Mouse (Mus musculus): ENCODE measurements around the gene Pp2d1. TPM values are rescaled to one million over a fixed set of nuclear protein-coding genes. Genes with fewer than 3 reads are reported as not detected.

The Pp2d1 gene
- polyA plus RNA-seq, 1 experiment from 2014 or later: 0.48 TPM

DNA sequence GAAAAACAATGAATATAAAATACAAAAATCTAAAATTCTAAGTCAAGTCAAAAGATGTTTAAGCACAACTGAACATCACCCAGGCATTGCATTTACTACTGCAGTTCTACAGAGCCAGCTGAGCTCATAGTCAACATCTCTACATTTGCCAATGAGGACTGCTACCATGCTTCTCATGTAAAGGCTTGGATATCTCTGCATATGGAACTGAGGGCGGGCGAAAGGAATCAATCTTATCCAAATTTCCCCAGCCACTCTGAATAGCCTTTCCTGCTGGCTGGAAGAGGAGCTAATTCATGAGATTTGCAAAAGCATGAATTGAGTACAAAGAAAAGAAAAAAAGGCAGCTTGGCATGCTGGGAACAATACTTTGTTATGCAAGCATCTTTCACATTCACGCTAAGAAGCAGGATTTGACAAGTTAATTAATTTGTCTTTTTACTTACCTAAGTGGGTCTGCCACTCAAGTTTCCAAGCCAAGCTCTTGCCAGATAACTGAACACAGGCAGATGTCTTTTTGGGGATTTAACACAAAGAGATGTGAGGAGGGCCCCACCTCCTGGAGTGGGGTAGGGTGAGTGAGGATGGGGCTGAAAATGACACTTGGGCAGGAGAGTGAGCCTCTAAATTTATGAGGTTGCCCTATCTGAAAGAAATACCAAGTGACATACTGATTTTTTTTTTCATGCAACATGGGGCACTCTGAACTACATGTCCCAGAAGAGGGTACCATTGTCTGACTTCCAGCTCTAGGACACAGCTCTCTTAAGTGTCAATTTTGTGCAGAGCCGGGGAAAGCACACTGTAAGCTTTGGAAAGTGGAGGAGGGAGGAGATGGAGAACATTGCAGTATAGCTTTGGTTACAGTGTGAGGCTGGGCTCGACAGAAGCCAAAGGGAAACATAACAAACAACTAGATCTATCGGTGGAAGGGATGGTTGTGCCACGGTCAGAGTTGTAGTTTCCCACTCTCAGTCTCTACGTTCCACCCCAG lies 12.4 kb upstream of the Pp2d1 start:
- Histone ChIP-seq H3K4me2 (replicated peaks) (no peak overlapping the region), H3K9ac (no peak overlapping the region), H3K27me3 (ENCODE audit: control insufficient read depth, insufficient read depth, low read length) (no peaks in the 10 kb centered on the region), H3K9me3 (ENCODE audit: control insufficient read depth, low read length) (no peaks in the 10 kb centered on the region), H3K27ac (no peak overlapping the region), H3K36me3 (replicated peaks; ENCODE audit: control insufficient read depth, insufficient read depth) (no peaks in the 10 kb centered on the region), H3K4me1 (replicated peaks; ENCODE audit: control insufficient read depth, insufficient read depth, low read length) (no peaks in the 10 kb centered on the region), H3K4me3 (replicated peaks; ENCODE audit: low read length) (no peak overlapping the region)
- 0 out of 2 replicates have a peak, but pooled peaks have one; percentile 43 for ATAC-seq (ENCODE audit: low FRiP score)
- DNase-seq (ENCODE audit: low spot score): no peak
- 38% methylated on average over 8 of the region's 8 CpGs for WGBS

DNA sequence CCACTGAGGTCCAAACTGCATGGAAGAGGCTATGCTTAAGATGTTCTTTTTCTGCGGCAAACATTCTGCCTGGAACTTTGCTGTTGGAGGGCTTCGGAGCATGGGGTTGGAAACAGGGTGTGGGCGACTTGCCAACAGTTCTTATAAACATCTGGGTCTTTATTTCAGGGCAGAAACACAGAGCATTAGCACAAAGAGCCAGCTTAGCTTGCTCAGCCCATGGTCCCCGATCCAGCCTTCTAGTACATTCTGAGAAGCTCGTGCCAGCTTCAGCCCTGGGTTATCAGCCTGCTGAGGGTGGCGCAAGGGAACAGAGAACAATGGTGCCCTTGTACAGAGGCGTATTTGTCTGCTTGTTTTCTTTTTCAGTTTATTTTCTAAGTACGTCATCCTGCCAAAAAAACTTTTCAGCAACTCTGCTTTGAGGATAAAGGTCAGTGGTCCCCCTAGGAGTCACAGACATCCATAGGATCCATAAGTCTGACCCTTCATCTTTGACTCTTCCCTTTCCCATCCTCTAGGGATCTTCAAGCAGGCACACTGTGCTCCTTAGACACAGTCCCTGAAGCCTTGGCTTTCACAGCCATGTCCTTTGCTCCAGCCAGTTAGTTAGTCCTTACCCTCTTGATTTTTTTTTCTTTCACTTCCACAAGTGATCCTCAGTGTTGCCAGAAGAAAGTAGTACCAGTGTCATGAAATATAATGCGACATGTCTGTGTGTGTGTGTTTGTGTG lies 4.5 kb upstream of the Pp2d1 start:
- WGBS: 62% methylated on average over 9 of the region's 9 CpGs
- no peak overlapping the region for H3K27ac ChIP-seq
- no peak overlapping the region for H3K9ac ChIP-seq
- H3K27me3 ChIP-seq (ENCODE audit: control insufficient read depth, insufficient read depth, low read length): no peaks in the 10 kb centered on the region
- no peaks in the 10 kb centered on the region for H3K4me1 ChIP-seq (replicated peaks; ENCODE audit: control insufficient read depth, insufficient read depth, low read length)
- DNase-seq (ENCODE audit: low spot score) (no peak), ATAC-seq (ENCODE audit: low FRiP score) (0 out of 2 replicates have a peak, but pooled peaks have one; percentile 14)
- H3K36me3 ChIP-seq (replicated peaks; ENCODE audit: control insufficient read depth, insufficient read depth): no peaks in the 10 kb centered on the region
- H3K4me3 ChIP-seq (replicated peaks; ENCODE audit: low read length): no peak overlapping the region
- H3K4me2 ChIP-seq (replicated peaks): no peak overlapping the region
- no peaks in the 10 kb centered on the region for H3K9me3 ChIP-seq (ENCODE audit: control insufficient read depth, low read length)

DNA sequence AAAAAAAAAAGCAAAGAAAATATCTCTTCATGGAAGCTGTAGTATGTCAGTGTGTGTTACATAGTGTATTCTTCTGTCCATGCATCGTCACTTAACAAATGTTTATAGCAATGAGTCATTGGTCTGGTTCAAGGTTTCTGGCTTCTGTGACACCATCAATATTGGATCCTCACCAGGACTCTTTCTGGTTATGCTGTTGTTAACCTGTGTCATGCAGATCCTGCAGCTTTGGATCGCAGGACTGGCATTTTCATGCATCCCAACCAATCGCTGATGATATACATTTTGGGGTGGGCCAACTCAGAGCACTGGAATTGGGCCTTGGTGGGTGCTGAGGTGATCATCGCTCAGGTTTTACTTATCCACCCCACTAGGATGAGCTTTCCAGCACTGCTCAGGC lies 3.3 kb upstream of the Pp2d1 start:
- ATAC-seq (ENCODE audit: low FRiP score): no peak
- H3K36me3 ChIP-seq (replicated peaks; ENCODE audit: control insufficient read depth, insufficient read depth): no peaks in the 10 kb centered on the region
- no peaks in the 10 kb centered on the region for H3K27me3 ChIP-seq (ENCODE audit: control insufficient read depth, insufficient read depth, low read length)
- no peak for DNase-seq (ENCODE audit: low spot score)
- no peak overlapping the region for H3K4me2 ChIP-seq (replicated peaks)
- H3K9me3 ChIP-seq (ENCODE audit: control insufficient read depth, low read length): no peaks in the 10 kb centered on the region
- 93% methylated on average over 4 of the region's 4 CpGs for WGBS
- no peak overlapping the region for H3K4me3 ChIP-seq (replicated peaks; ENCODE audit: low read length)
- no peaks in the 10 kb centered on the region for H3K4me1 ChIP-seq (replicated peaks; ENCODE audit: control insufficient read depth, insufficient read depth, low read length)
- H3K9ac ChIP-seq: no peak overlapping the region
- no peak overlapping the region for H3K27ac ChIP-seq

DNA sequence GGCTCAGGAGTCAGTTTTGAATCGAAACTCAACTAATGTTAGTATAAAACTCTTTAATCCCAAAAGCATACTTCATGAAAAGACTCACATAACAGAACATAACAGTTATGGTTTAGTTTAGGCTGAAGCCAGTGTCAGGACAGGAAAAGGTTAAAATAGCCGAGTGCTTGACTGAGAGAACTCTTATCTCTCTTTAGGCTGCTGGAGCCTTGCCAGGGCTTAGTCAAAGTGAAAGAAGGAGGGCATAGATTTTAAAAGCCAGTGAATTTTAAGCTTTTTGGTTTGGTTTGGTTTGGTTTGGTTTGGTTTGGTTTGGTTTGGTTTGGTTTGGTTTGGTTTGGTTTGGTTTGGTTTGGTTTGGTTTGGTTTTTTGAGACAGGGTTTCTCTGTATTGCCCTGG lies 6.8 kb downstream of the Pp2d1 start:
- Histone ChIP-seq H3K27me3 (ENCODE audit: control insufficient read depth, insufficient read depth, low read length) (no peaks in the 10 kb centered on the region), H3K9me3 (ENCODE audit: control insufficient read depth, low read length) (no peaks in the 10 kb centered on the region), H3K4me1 (replicated peaks; ENCODE audit: control insufficient read depth, insufficient read depth, low read length) (no peaks in the 10 kb centered on the region), H3K36me3 (replicated peaks; ENCODE audit: control insufficient read depth, insufficient read depth) (no peaks in the 10 kb centered on the region), H3K27ac (no peak overlapping the region), H3K4me3 (replicated peaks; ENCODE audit: low read length) (no peak overlapping the region), H3K9ac (no peak overlapping the region), H3K4me2 (replicated peaks) (no peak overlapping the region)
- 75% methylated on average over 2 of the region's 2 CpGs for WGBS
- ATAC-seq (ENCODE audit: low FRiP score) (no peak), DNase-seq (ENCODE audit: low spot score) (no peak)

DNA sequence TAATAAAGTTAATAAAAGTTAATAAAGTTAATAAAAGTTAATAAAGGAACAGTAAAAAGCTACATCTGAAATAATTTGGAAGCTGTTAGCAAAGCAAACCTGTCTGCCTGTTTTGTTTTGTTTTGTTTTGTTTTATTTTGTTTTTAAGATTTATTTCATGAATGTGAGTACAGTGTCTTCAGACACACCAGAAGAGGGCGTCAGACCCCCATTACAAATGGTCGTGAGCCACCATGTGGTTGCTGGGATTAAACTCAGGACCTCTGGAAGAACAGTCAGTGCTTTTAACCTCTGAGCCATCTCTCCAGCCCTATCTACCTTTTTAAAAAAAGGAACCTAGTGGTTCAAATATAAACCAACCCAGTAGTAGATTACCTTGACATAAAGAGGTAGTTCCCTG lies 8.1 kb downstream of the Pp2d1 start:
- DNase-seq (ENCODE audit: low spot score): no peak
- H3K4me1 ChIP-seq (replicated peaks; ENCODE audit: control insufficient read depth, insufficient read depth, low read length): no peaks in the 10 kb centered on the region
- H3K9ac ChIP-seq: no peak overlapping the region
- 57% methylated on average over 2 of the region's 2 CpGs for WGBS
- no peaks in the 10 kb centered on the region for H3K9me3 ChIP-seq (ENCODE audit: control insufficient read depth, low read length)
- H3K27ac ChIP-seq: no peak overlapping the region
- no peaks in the 10 kb centered on the region for H3K27me3 ChIP-seq (ENCODE audit: control insufficient read depth, insufficient read depth, low read length)
- no peaks in the 10 kb centered on the region for H3K36me3 ChIP-seq (replicated peaks; ENCODE audit: control insufficient read depth, insufficient read depth)
- H3K4me3 ChIP-seq (replicated peaks; ENCODE audit: low read length): no peak overlapping the region
- H3K4me2 ChIP-seq (replicated peaks): no peak overlapping the region
- ATAC-seq (ENCODE audit: low FRiP score): no peak

DNA sequence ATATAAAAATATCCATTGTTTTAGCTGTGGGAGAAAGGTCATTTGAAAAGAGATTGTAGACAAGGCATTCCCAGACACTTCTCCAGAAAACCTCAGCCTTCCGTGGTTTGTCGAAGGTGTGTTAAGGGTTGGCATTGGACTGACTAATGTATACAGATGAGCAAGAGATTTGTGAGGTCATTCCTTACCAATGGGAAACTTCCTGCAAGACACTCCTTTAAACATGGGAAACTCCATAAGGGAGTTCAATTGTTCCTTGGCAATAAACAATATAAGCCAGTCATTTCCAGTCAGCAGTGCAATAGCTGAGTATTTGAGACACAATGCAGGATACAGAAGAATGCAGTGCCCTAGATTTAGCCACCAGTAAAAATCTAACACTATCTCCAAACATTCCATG lies 11.2 kb downstream of the Pp2d1 start:
- WGBS: 96% methylated on average over 2 of the region's 2 CpGs
- DNase-seq (ENCODE audit: low spot score): no peak
- Histone ChIP-seq H3K9me3 (ENCODE audit: control insufficient read depth, low read length) (no peaks in the 10 kb centered on the region), H3K4me2 (replicated peaks) (no peak overlapping the region), H3K27me3 (ENCODE audit: control insufficient read depth, insufficient read depth, low read length) (no peaks in the 10 kb centered on the region), H3K4me3 (replicated peaks; ENCODE audit: low read length) (no peak overlapping the region), H3K27ac (no peak overlapping the region), H3K9ac (no peak overlapping the region), H3K36me3 (replicated peaks; ENCODE audit: control insufficient read depth, insufficient read depth) (no peaks in the 10 kb centered on the region), H3K4me1 (replicated peaks; ENCODE audit: control insufficient read depth, insufficient read depth, low read length) (no peaks in the 10 kb centered on the region)
- ATAC-seq (ENCODE audit: low FRiP score): no peak

DNA sequence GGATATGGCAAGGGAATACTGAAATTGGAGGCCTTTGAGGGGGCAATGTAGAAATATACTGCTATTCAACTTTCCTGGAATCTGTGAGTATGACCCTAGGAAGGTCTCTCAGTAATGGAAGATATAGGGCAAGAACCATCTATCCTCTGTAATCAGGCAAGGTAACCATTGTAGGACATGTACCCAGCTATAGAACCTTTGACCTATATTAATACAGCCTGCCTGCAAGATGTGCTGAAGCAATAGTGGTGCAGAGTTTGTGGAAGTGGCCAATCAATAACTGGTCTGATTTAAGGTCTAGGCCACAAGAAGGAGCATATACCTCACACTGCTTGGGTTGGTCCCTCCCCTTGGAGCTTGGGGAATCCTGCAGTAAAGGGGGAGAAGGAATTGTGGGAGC lies 18.7 kb downstream of the Pp2d1 start:
- Histone ChIP-seq H3K4me1 (replicated peaks; ENCODE audit: control insufficient read depth, insufficient read depth, low read length) (no peaks in the 10 kb centered on the region), H3K4me3 (replicated peaks; ENCODE audit: low read length) (no peak overlapping the region), H3K9me3 (ENCODE audit: control insufficient read depth, low read length) (no peaks in the 10 kb centered on the region), H3K36me3 (replicated peaks; ENCODE audit: control insufficient read depth, insufficient read depth) (no peaks in the 10 kb centered on the region), H3K27ac (no peak overlapping the region), H3K9ac (no peak overlapping the region), H3K4me2 (replicated peaks) (no peak overlapping the region), H3K27me3 (ENCODE audit: control insufficient read depth, insufficient read depth, low read length) (no peaks in the 10 kb centered on the region)
- ATAC-seq (ENCODE audit: low FRiP score): no peak
- DNase-seq (ENCODE audit: low spot score): no peak

DNA sequence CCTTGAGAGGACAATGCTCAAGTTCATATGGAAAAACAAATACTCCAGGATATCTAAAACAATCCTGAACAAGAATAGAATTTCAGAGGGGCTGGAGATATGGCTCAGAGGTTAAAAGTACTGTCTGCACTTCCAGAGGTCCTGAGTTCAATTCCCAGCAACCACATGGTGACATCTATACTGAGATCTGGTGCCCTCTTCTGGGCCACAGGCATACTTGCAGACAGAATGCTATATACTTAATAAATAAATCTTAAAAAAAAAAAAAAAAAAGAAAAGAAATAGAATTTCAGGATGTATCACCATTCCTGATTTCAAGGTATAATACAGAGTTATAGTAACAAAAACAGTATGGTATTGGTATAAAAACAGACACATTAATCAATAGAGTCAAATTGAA lies 19.9 kb downstream of the Pp2d1 start:
- peaks cover 5% of the 10 kb centered on the region for H3K36me3 ChIP-seq (replicated peaks; ENCODE audit: control insufficient read depth, insufficient read depth)
- H3K27me3 ChIP-seq (ENCODE audit: control insufficient read depth, insufficient read depth, low read length): no peaks in the 10 kb centered on the region
- DNase-seq (ENCODE audit: low spot score) (no peak), ATAC-seq (ENCODE audit: low FRiP score) (no peak)
- H3K4me1 ChIP-seq (replicated peaks; ENCODE audit: control insufficient read depth, insufficient read depth, low read length): no peaks in the 10 kb centered on the region
- H3K4me3 ChIP-seq (replicated peaks; ENCODE audit: low read length): no peak overlapping the region
- H3K4me2 ChIP-seq (replicated peaks): no peak overlapping the region
- no peak overlapping the region for H3K9ac ChIP-seq
- H3K27ac ChIP-seq: no peak overlapping the region
- H3K9me3 ChIP-seq (ENCODE audit: control insufficient read depth, low read length): no peaks in the 10 kb centered on the region

DNA sequence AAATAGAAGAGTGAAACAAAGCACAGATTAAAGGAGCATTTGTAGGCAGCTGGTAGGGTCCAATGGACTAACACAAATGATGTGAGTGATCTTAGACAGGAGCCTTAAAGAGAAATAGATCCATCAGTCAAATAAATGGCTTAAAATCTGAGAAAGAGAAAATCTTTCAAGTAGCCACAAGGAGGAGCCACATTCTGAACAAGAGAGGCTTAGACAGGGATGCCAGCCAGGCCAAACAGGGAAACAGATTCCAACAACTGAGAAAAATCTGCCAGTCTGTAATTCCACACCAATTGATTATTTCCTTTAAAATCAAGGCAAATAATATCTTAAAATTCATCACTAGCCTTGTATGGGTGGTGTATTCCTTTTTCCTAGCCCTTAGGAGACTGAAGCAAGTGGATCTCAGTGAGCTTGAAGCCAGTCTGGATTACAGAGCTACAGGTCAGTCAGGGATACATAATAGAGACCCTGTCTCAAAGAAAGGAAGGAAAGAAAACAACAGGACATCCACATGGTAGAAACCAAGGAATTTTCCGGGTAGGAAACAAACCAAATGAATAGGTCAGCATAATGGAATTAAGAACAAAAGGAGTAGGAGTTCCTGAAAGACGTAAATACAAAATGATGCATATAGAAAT lies 26.8 kb downstream of the Pp2d1 start:
- Histone ChIP-seq H3K4me1 (replicated peaks; ENCODE audit: control insufficient read depth, insufficient read depth, low read length) (no peaks in the 10 kb centered on the region), H3K4me2 (replicated peaks) (no peak overlapping the region), H3K36me3 (replicated peaks; ENCODE audit: control insufficient read depth, insufficient read depth) (peaks cover 5% of the 10 kb centered on the region), H3K27ac (no peak overlapping the region), H3K9me3 (ENCODE audit: control insufficient read depth, low read length) (no peaks in the 10 kb centered on the region), H3K4me3 (replicated peaks; ENCODE audit: low read length) (no peak overlapping the region), H3K27me3 (ENCODE audit: control insufficient read depth, insufficient read depth, low read length) (no peaks in the 10 kb centered on the region), H3K9ac (no peak overlapping the region)
- ATAC-seq (ENCODE audit: low FRiP score) (peak; percentile 53; the same call in 1 of the 2 replicates), DNase-seq (ENCODE audit: low spot score) (peak; percentile 60)
- WGBS: 86% methylated on average over 2 of the region's 2 CpGs
